Mouse (Mus musculus) bone marrow, adult 2 months (tissue): Measurements from ENCODE around the gene Pabpc4.

Experiments used
- CTCF ChIP-seq: fragments of 200-500 bp; IDR thresholded peaks from 2 replicates; pipeline ENCODE4 v1.5.1; 2011; ENCODE audit warnings: low read length, control low read depth; ENCODE audit not compliant: control insufficient read depth, insufficient read depth
- POLR2A ChIP-seq: fragments of 200-500 bp; IDR thresholded peaks from 2 replicates; pipeline ENCODE4 v1.6.1; 2011; ENCODE audit warnings: low read depth, mild to moderate bottlenecking, control low read depth, low read length, borderline replicate concordance; ENCODE audit not compliant: control insufficient read depth

GRCm38 (mm10) chr4:123215367-123215766 is 46.8 kb upstream of the Pabpc4 start:
- TF ChIP-seq CTCF (no peak), POLR2A (no peak)
